Mouse (Mus musculus) olfactory bulb, adult 2 months (tissue): ENCODE results near the gene Nkpd1.

Experiments
- CTCF ChIP-seq: fragments of 200-500 bp; IDR thresholded peaks from 2 replicates; pipeline ENCODE4 v1.5.1; 2012; ENCODE audit warnings: low read depth, mild to moderate bottlenecking, low read length, moderate library complexity; ENCODE audit not compliant: insufficient read depth
- POLR2A ChIP-seq: fragments of 200-500 bp; IDR thresholded peaks from 2 replicates; pipeline ENCODE4 v1.6.1; 2012; ENCODE audit warnings: mild to moderate bottlenecking, low read depth, low read length, moderate library complexity; ENCODE audit not compliant: insufficient read depth

DNA sequence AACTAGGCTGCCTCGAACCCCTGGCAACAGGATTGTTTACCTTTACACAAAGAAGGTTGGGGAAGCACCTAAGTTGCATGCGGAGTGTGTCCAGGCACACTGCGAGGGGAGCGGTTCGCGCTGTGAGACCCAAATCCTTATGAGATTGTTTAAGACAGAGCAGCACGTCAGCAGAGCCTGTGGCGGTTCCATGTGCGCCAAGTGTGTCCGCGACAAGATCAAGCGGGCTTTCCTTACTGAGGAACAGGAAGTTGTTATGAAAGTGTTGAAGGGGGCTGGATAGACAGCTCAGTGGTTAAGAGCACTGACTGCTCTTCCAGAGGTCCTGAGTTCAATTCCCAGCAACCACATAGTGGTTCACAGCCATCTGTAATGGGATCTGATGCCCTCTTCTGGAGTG is 49.4 kb upstream of the Nkpd1 start:
- TF ChIP-seq POLR2A (no peak), CTCF (no peak)
